In genomic region chr7:39487854-39488205, GRCm38 (mm10) we compare ENCODE assay signal across 8 mouse cellular contexts. TPM values are rescaled to one million over a fixed set of nuclear protein-coding genes. Genes with fewer than 3 reads are reported as not detected.
A peak's percentile ranks its signal among the peaks of the same experiment; 100 is the strongest.
DNase-seq lines count a peak whose midpoint lies in the region; ATAC-seq and TF ChIP-seq lines count a peak whose summit lies in the region.

No protein-coding gene starts in this region.

- H3K27me3 ChIP-seq in heart, postnatal 0 days (ENCODE audit: control insufficient read depth, insufficient read depth, low read length): no peaks in the 10 kb centered on the region
- H3K27me3 ChIP-seq in embryonic facial prominence, embryonic 12.5 days: no peaks in the 10 kb centered on the region
- no peaks in the 10 kb centered on the region for H3K27me3 ChIP-seq in hindbrain, postnatal 0 days (ENCODE audit: insufficient read depth, low read length)
- no peaks in the 10 kb centered on the region for H3K27me3 ChIP-seq in midbrain, embryonic 15.5 days (replicated peaks)

- no peak overlapping the region for H3K9ac ChIP-seq in heart, postnatal 0 days (replicated peaks; ENCODE audit: low read depth, low read length)
- peak overlapping the region; percentile 60 for H3K9ac ChIP-seq in embryonic facial prominence, embryonic 12.5 days
- H3K9ac ChIP-seq in hindbrain, postnatal 0 days (replicated peaks; ENCODE audit: low read length): peak overlapping the region; percentile 75; the same call in 1 of the 2 replicates
- peak overlapping the region; percentile 86 for H3K9ac ChIP-seq in midbrain, embryonic 15.5 days

- 43% methylated on average over 9 of the region's 9 CpGs for WGBS in heart, postnatal 0 days
- WGBS in embryonic facial prominence, embryonic 12.5 days: 37% methylated on average over 9 of the region's 9 CpGs
- WGBS in hindbrain, postnatal 0 days: 38% methylated on average over 9 of the region's 9 CpGs
- WGBS in midbrain, embryonic 15.5 days: 37% methylated on average over 9 of the region's 9 CpGs

- DNase-seq in heart, postnatal 0 days (ENCODE audit: low spot score): no peak
- no peak for DNase-seq in heart, adult 8-10 months (ENCODE audit: low spot score)
- DNase-seq in hindbrain, postnatal 0 days (ENCODE audit: low spot score): peak; percentile 25
- DNase-seq in layer of hippocampus, adult 9-11 months: no peak
- no peak for DNase-seq in adrenal gland, postnatal 10 days
- no peak for DNase-seq in cerebellum, postnatal 36 days

- no peak for ATAC-seq in heart, postnatal 0 days (ENCODE audit: insufficient read depth, low read depth)
- no peak for ATAC-seq in embryonic facial prominence, embryonic 12.5 days (ENCODE audit: insufficient number of reproducible peaks, insufficient read depth, low FRiP score, low TSS enrichment)
- ATAC-seq in hindbrain, postnatal 0 days: peak; percentile 42
- peak; percentile 71 for ATAC-seq in midbrain, embryonic 15.5 days (replicated peaks)

- no peaks in the 10 kb centered on the region for H3K36me3 ChIP-seq in heart, postnatal 0 days (replicated peaks; ENCODE audit: control insufficient read depth, insufficient read depth, low read length)
- no peaks in the 10 kb centered on the region for H3K36me3 ChIP-seq in embryonic facial prominence, embryonic 12.5 days
- no peaks in the 10 kb centered on the region for H3K36me3 ChIP-seq in hindbrain, postnatal 0 days (ENCODE audit: insufficient read depth, low read length)
- H3K36me3 ChIP-seq in midbrain, embryonic 15.5 days (replicated peaks): no peaks in the 10 kb centered on the region; the same call in 1 of the 2 replicates

- TF ChIP-seq CTCF in heart, postnatal 0 days (IDR thresholded peaks at IDR 0.05; ENCODE audit: low read depth): no peak
- TF ChIP-seq CTCF in hindbrain, postnatal 0 days (IDR thresholded peaks at IDR 0.05; ENCODE audit: low read depth): no peak

- TF ChIP-seq EP300 in heart, postnatal 0 days (IDR thresholded peaks at IDR 0.05; ENCODE audit: low read depth): no peak

- no peak overlapping the region for H3K27ac ChIP-seq in heart, postnatal 0 days (ENCODE audit: low read depth)
- no peak overlapping the region for H3K27ac ChIP-seq in embryonic facial prominence, embryonic 12.5 days
- H3K27ac ChIP-seq in hindbrain, postnatal 0 days: peak overlapping the region; percentile 83; the same call in 1 of the 2 replicates
- H3K27ac ChIP-seq in midbrain, embryonic 15.5 days: peak overlapping the region; percentile 83

- no peaks in the 10 kb centered on the region for H3K4me1 ChIP-seq in heart, postnatal 0 days (ENCODE audit: control insufficient read depth, insufficient read depth)
- H3K4me1 ChIP-seq in embryonic facial prominence, embryonic 12.5 days: no peaks in the 10 kb centered on the region
- H3K4me1 ChIP-seq in hindbrain, postnatal 0 days (ENCODE audit: insufficient read depth, low read length): no peaks in the 10 kb centered on the region
- H3K4me1 ChIP-seq in midbrain, embryonic 15.5 days: no peaks in the 10 kb centered on the region; the same call in 1 of the 2 replicates

- peak overlapping the region; percentile 34; the same call in 1 of the 2 replicates for H3K4me3 ChIP-seq in heart, postnatal 0 days (ENCODE audit: low read depth, low read length)
- peak overlapping the region; percentile 55 for H3K4me3 ChIP-seq in embryonic facial prominence, embryonic 12.5 days
- peak overlapping the region; percentile 48 for H3K4me3 ChIP-seq in hindbrain, postnatal 0 days (ENCODE audit: low read length)
- peak overlapping the region; percentile 71 for H3K4me3 ChIP-seq in midbrain, embryonic 15.5 days

- no peaks in the 10 kb centered on the region for H3K9me3 ChIP-seq in heart, postnatal 0 days (replicated peaks; ENCODE audit: control insufficient read depth, low read length)
- H3K9me3 ChIP-seq in embryonic facial prominence, embryonic 12.5 days: no peaks in the 10 kb centered on the region
- no peaks in the 10 kb centered on the region for H3K9me3 ChIP-seq in hindbrain, postnatal 0 days (ENCODE audit: low read length)
- H3K9me3 ChIP-seq in midbrain, embryonic 15.5 days: no peaks in the 10 kb centered on the region

- H3K4me2 ChIP-seq in heart, postnatal 0 days (ENCODE audit: low read depth, low read length): peak overlapping the region; percentile 62
- peak overlapping the region; percentile 61 for H3K4me2 ChIP-seq in embryonic facial prominence, embryonic 12.5 days (replicated peaks)
- peak overlapping the region; percentile 66 for H3K4me2 ChIP-seq in hindbrain, postnatal 0 days (ENCODE audit: low read depth, low read length)
- H3K4me2 ChIP-seq in midbrain, embryonic 15.5 days: peak overlapping the region; percentile 66

RNA-seq across cellular contexts. Expression of gene Zfp619, which starts 29.7 kb away (rescaled TPM):
- total RNA-seq in heart, postnatal 0 days (2014; rRNA removed; ENCODE audit: low replicate concordance): 1.9 and 4.1 TPM in 2 replicates
- polyA plus RNA-seq in heart, postnatal 0 days (2015; fragmentation: Nextera tagmentation; extraction: Ambion mirVana): 0.70 and 0.72 TPM in 2 replicates
- total RNA-seq in heart, adult 8-10 months (2022): 1 to 10 TPM; 1.7 to 1.9 (median 1.7) TPM
- polyA plus RNA-seq in embryonic facial prominence, embryonic 12.5 days (2016; fragmentation: Nextera tagmentation; extraction: Ambion mirVana): 3.2 and 3.3 TPM in 2 replicates
- total RNA-seq in hindbrain, postnatal 0 days (2014; rRNA removed): 3.7 TPM in 2 replicates
- polyA plus RNA-seq in hindbrain, postnatal 0 days (2015; fragmentation: Nextera tagmentation; extraction: Ambion mirVana): 1.2 and 1.4 TPM in 2 replicates
- 3.9 TPM in 2 replicates for polyA plus RNA-seq in midbrain, embryonic 15.5 days (2015; fragmentation: Nextera tagmentation; extraction: Ambion mirVana)
- total RNA-seq in adrenal gland, postnatal 10 days (2021): 1 to 10 TPM; 2.0 to 2.7 TPM

Comparison
In these comparisons a context has a peak if more than half of its experiments do, and no peak if none do; other contexts are left out.
1. ATAC-seq: peak in hindbrain, postnatal 0 days (single experiment) and midbrain, embryonic 15.5 days (single experiment); none in heart, postnatal 0 days (single experiment) and embryonic facial prominence, embryonic 12.5 days (single experiment).
2. H3K27ac ChIP-seq: peak in hindbrain, postnatal 0 days (single experiment) and midbrain, embryonic 15.5 days (single experiment); none in heart, postnatal 0 days (single experiment) and embryonic facial prominence, embryonic 12.5 days (single experiment).
3. Peak in every context shown above with its lines, with median percentiles within 50 percentile points of each other: H3K4me2 ChIP-seq and H3K4me3 ChIP-seq.